Comparison of ENCODE assay signal across 19 mouse cellular contexts in the genomic region with DNA sequence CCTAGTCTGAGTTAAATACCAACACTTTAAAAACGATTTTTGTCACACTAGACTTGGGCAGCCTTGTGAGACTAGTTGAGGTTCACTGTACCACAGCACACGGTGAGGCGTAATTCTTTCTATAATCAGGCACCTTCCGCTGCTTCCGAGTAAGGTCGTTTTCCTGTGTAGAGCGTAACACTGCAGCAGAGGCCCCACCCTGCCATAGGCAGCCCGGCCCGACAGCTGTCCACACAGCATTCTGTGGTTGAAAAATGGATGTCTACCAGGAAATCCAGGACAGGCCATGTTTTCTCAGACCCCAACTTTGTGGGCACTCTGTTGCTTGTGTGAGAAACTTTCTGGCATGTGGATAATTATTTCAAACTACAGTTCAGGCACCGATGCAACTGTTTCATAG.
A peak's percentile ranks its signal among the peaks of the same experiment; 100 is the strongest.
DNase-seq lines count a peak whose midpoint lies in the region; ATAC-seq lines count a peak whose summit lies in the region.
"Had no signal": no experiment of that assay in that cellular context is flagged by ENCODE, and none has a peak within 500 bp of the region (broad histone marks: within the 10 kb centered on the region; RNA-seq: fewer than 3 reads in every experiment).

No protein-coding gene starts in this region.

- H3K4me2 ChIP-seq in heart, embryonic 16.5 days (ENCODE audit: low read depth, low read length) = no peak overlapping the region
- H3K4me2 ChIP-seq: neural tube, embryonic 15.5 days had no signal

- H3K4me3 ChIP-seq in heart, embryonic 16.5 days (ENCODE audit: low read length) = no peak overlapping the region
- H3K4me3 ChIP-seq: erythroblast, embryonic 14.5 days; heart, adult 2 months; layer of hippocampus, adult 2 months; neural tube, embryonic 15.5 days had no signal

- H3K9ac ChIP-seq in heart, embryonic 16.5 days (ENCODE audit: low read length) = no peak overlapping the region
- H3K9ac ChIP-seq: neural tube, embryonic 15.5 days had no signal

- no peaks in the 10 kb centered on the region for H3K27me3 ChIP-seq in heart, embryonic 16.5 days (ENCODE audit: control insufficient read depth, insufficient read depth, low read length)
- H3K27me3 ChIP-seq: CH12.LX; neural tube, embryonic 15.5 days had no signal

- WGBS in heart, embryonic 16.5 days = 49% methylated on average over 10 of the region's 10 CpGs

- H3K4me1 ChIP-seq in heart, embryonic 16.5 days (ENCODE audit: control insufficient read depth, insufficient read depth, low read length) = 0 out of 2 replicates have a peak, but pooled peaks cover 3% of the 10 kb centered on the region
- H3K4me1 ChIP-seq: neural tube, embryonic 15.5 days had no signal

- H3K9me3 ChIP-seq in heart, embryonic 16.5 days (replicated peaks; ENCODE audit: control insufficient read depth, low read length) = no peaks in the 10 kb centered on the region
- H3K9me3 ChIP-seq: neural tube, embryonic 15.5 days had no signal

- no peak; the same call in 1 of the 2 replicates for ATAC-seq in heart, embryonic 16.5 days (replicated peaks; ENCODE audit: extremely low read depth, insufficient read depth, low FRiP score)
- peak; percentile 42; the same call in 1 of the 2 replicates for ATAC-seq in neutrophil, adult 5-6 weeks (ENCODE audit: extremely low read depth, insufficient number of reproducible peaks, low FRiP score, poor library complexity, severe bottlenecking)
- ATAC-seq: midbrain, embryonic 16.5 days had no signal

- peaks cover 13% of the 10 kb centered on the region for H3K36me3 ChIP-seq in heart, embryonic 16.5 days (ENCODE audit: control insufficient read depth, insufficient read depth)
- H3K36me3 ChIP-seq: neural tube, embryonic 15.5 days had no signal

- H3K27ac ChIP-seq in heart, embryonic 16.5 days (ENCODE audit: low read length) = peak overlapping the region; percentile 12
- H3K27ac ChIP-seq: heart, adult 2 months; layer of hippocampus, adult 2 months; neural tube, embryonic 15.5 days had no signal

- no peak for DNase-seq in heart, adult 8-10 months (ENCODE audit: low spot score)
- peak; percentile 21 to 23 for DNase-seq in spleen, postnatal 36 days (ENCODE audit: low spot score in 2 of 2)
- DNase-seq in spleen, postnatal 14 days (ENCODE audit: low spot score in 2 of 2) = no peak
- DNase-seq in thymus, postnatal 4 days = peak; percentile 77
- no peak for DNase-seq in frontal cortex, postnatal 10 days (ENCODE audit: low spot score in 2 of 2)
- DNase-seq in lung, postnatal 36 days = no peak
- DNase-seq: cerebellum, postnatal 25 days; heart, adult 2 months; heart, postnatal 4 days; kidney, adult 8-10 months; left cerebral cortex, postnatal 4 days; right cerebral cortex, adult 18-20 months had no signal

Comparison
In these comparisons a context has a peak if more than half of its experiments do, and no peak if none do; other contexts are left out.
1. DNase-seq: peak in spleen, postnatal 36 days (2 of 2) and thymus, postnatal 4 days (single experiment); none in heart, adult 8-10 months (single experiment), spleen, postnatal 14 days (0 of 2), frontal cortex, postnatal 10 days (0 of 2) and lung, postnatal 36 days (single experiment).